Mouse (Mus musculus): ENCODE results near the gene Cald1.

The Cald1 gene

GRCm38 (mm10) chr6:34717651-34718050 lies 119.4 kb downstream of the Cald1 start:
- DNase-seq (ENCODE audit: low spot score), result no peak

- no peak for DNase-seq (ENCODE audit: low spot score)
Measured at GRCm38 (mm10) chr6:34719141-34719680, 120.9 kb downstream of the Cald1 start.

- DNase-seq (ENCODE audit: low spot score), result no peak
Measured at GRCm38 (mm10) chr6:34720447-34720846, 122.1 kb downstream of the Cald1 start.

GRCm38 (mm10) chr6:34721740-34722139 lies 123.4 kb downstream of the Cald1 start:
- no peak for DNase-seq (ENCODE audit: low spot score)

GRCm38 (mm10) chr6:34722660-34723059 lies 124.4 kb downstream of the Cald1 start:
- no peak for DNase-seq (ENCODE audit: low spot score)

GRCm38 (mm10) chr6:34723250-34723904 lies 125.1 kb downstream of the Cald1 start:
- DNase-seq (ENCODE audit: low spot score), result no peak

- no peak for DNase-seq (ENCODE audit: low spot score)
Measured at GRCm38 (mm10) chr6:34725660-34726059, 127.4 kb downstream of the Cald1 start.

- no peak for DNase-seq (ENCODE audit: low spot score)
Measured at GRCm38 (mm10) chr6:34726104-34726503, 127.8 kb downstream of the Cald1 start.

- DNase-seq (ENCODE audit: low spot score), result no peak
Measured at GRCm38 (mm10) chr6:34727316-34727983, 129.2 kb downstream of the Cald1 start.

- DNase-seq (ENCODE audit: low spot score), result no peak
Measured at GRCm38 (mm10) chr6:34729449-34730151, 131.3 kb downstream of the Cald1 start.

- DNase-seq (ENCODE audit: low spot score), result no peak
Measured at GRCm38 (mm10) chr6:34731007-34731406, 132.7 kb downstream of the Cald1 start.

- DNase-seq (ENCODE audit: low spot score), result no peak
Measured at GRCm38 (mm10) chr6:34731529-34731928, 133.2 kb downstream of the Cald1 start.

- DNase-seq (ENCODE audit: low spot score), result no peak
Measured at GRCm38 (mm10) chr6:34734940-34735695, 136.8 kb downstream of the Cald1 start.

GRCm38 (mm10) chr6:34736934-34737333 lies 138.6 kb downstream of the Cald1 start:
- no peak for DNase-seq (ENCODE audit: low spot score)

GRCm38 (mm10) chr6:34743946-34744345 lies 145.6 kb downstream of the Cald1 start:
- no peak for DNase-seq (ENCODE audit: low spot score)

GRCm38 (mm10) chr6:34747846-34748245 lies 149.5 kb downstream of the Cald1 start:
- DNase-seq (ENCODE audit: low spot score), result no peak

- no peak for DNase-seq (ENCODE audit: low spot score)
Measured at GRCm38 (mm10) chr6:34748566-34748965, 150.3 kb downstream of the Cald1 start.

GRCm38 (mm10) chr6:34749526-34749925 lies 151.2 kb downstream of the Cald1 start:
- DNase-seq (ENCODE audit: low spot score), result no peak

GRCm38 (mm10) chr6:34750487-34751120 lies 152.3 kb downstream of the Cald1 start:
- no peak for DNase-seq (ENCODE audit: low spot score)

- no peak for DNase-seq (ENCODE audit: low spot score)
Measured at GRCm38 (mm10) chr6:34751625-34752024, 153.3 kb downstream of the Cald1 start.

GRCm38 (mm10) chr6:34754448-34754847 lies 156.1 kb downstream of the Cald1 start:
- no peak for DNase-seq (ENCODE audit: low spot score)

- no peak for DNase-seq (ENCODE audit: low spot score)
Measured at GRCm38 (mm10) chr6:34758340-34758739, 160.0 kb downstream of the Cald1 start.

Data from testis, postnatal 14 days (tissue).